Comparison of ENCODE assay signal across 10 mouse cellular contexts in genomic region chr9:58008336-58009014, GRCm38 (mm10). TPM values are rescaled to one million over a fixed set of nuclear protein-coding genes. Genes with fewer than 3 reads are reported as not detected.
DNase-seq lines count a peak whose midpoint lies in the region; ATAC-seq and TF ChIP-seq lines count a peak whose summit lies in the region.
"Had no signal": no experiment of that assay in that cellular context is flagged by ENCODE, and none has a peak within 500 bp of the region (broad histone marks: within the 10 kb centered on the region; RNA-seq: fewer than 3 reads in every experiment).

No protein-coding gene starts in this region.

- peak overlapping the region; percentile 47 for H3K9ac ChIP-seq in forebrain, embryonic 13.5 days
- H3K9ac ChIP-seq in hindbrain, postnatal 0 days (replicated peaks; ENCODE audit: low read length): peak overlapping the region; percentile 31; the same call in 1 of the 2 replicates
- H3K9ac ChIP-seq in neural tube, embryonic 12.5 days: peak overlapping the region; percentile 36; the same call in 1 of the 2 replicates
- H3K9ac ChIP-seq: stomach, embryonic 15.5 days had no signal

- peaks cover 33% of the 10 kb centered on the region for H3K4me1 ChIP-seq in forebrain, embryonic 13.5 days
- peaks cover 9% of the 10 kb centered on the region; the same call in 1 of the 2 replicates for H3K4me1 ChIP-seq in hindbrain, postnatal 0 days (ENCODE audit: insufficient read depth, low read length)
- H3K4me1 ChIP-seq in neural tube, embryonic 12.5 days: peaks cover 8% of the 10 kb centered on the region

- WGBS in forebrain, embryonic 13.5 days: 49% methylated on average over 12 of the region's 12 CpGs
- 46% methylated on average over 12 of the region's 12 CpGs for WGBS in hindbrain, postnatal 0 days
- WGBS in neural tube, embryonic 12.5 days: 61% methylated on average over 12 of the region's 12 CpGs

- H3K9me3 ChIP-seq in forebrain, embryonic 13.5 days (replicated peaks): no peaks in the 10 kb centered on the region
- H3K9me3 ChIP-seq in hindbrain, postnatal 0 days (ENCODE audit: low read length): no peaks in the 10 kb centered on the region
- no peaks in the 10 kb centered on the region for H3K9me3 ChIP-seq in neural tube, embryonic 12.5 days
- H3K9me3 ChIP-seq: stomach, embryonic 15.5 days had no signal

- peak; percentile 70 for ATAC-seq in forebrain, embryonic 13.5 days
- ATAC-seq in hindbrain, postnatal 0 days: peak; percentile 76
- ATAC-seq in neural tube, embryonic 12.5 days (ENCODE audit: low FRiP score, low read depth): peak; percentile 76

- no peak for DNase-seq in layer of hippocampus, adult 2 months (ENCODE audit: low spot score in 2 of 2)
- no peak for DNase-seq in layer of hippocampus, postnatal 14 days (ENCODE audit: low spot score in 2 of 2)
- DNase-seq in hindbrain, postnatal 0 days (ENCODE audit: low spot score): no peak
- no peak for DNase-seq in layer of hippocampus, adult 8-10 months (ENCODE audit: low spot score in 2 of 2)
- no peak for DNase-seq in layer of hippocampus, adult 9-11 months
- DNase-seq in gastrocnemius, postnatal 14 days: no peak

- no peaks in the 10 kb centered on the region for H3K27me3 ChIP-seq in forebrain, embryonic 13.5 days
- H3K27me3 ChIP-seq in hindbrain, postnatal 0 days (ENCODE audit: insufficient read depth, low read length): no peaks in the 10 kb centered on the region
- no peaks in the 10 kb centered on the region for H3K27me3 ChIP-seq in neural tube, embryonic 12.5 days (replicated peaks)
- H3K27me3 ChIP-seq: stomach, embryonic 15.5 days had no signal

- H3K27ac ChIP-seq in layer of hippocampus, adult 2 months: peak overlapping the region; percentile 76
- H3K27ac ChIP-seq in forebrain, embryonic 13.5 days: peak overlapping the region; percentile 89
- H3K27ac ChIP-seq in hindbrain, postnatal 0 days: peak overlapping the region; percentile 75
- H3K27ac ChIP-seq in neural tube, embryonic 12.5 days: peak overlapping the region; percentile 60; the same call in 1 of the 2 replicates
- H3K27ac ChIP-seq: macrophage; stomach, embryonic 15.5 days had no signal

- no peak overlapping the region for H3K4me3 ChIP-seq in layer of hippocampus, adult 2 months
- H3K4me3 ChIP-seq in forebrain, embryonic 13.5 days: peak overlapping the region; percentile 6; the same call in 1 of the 2 replicates
- no peak overlapping the region for H3K4me3 ChIP-seq in hindbrain, postnatal 0 days (ENCODE audit: low read length)
- no peak overlapping the region for H3K4me3 ChIP-seq in neural tube, embryonic 12.5 days
- H3K4me3 ChIP-seq: stomach, embryonic 15.5 days had no signal

- peak overlapping the region; percentile 48 for H3K4me2 ChIP-seq in forebrain, embryonic 13.5 days
- H3K4me2 ChIP-seq in hindbrain, postnatal 0 days (ENCODE audit: low read depth, low read length): peak overlapping the region; percentile 38
- peak overlapping the region; percentile 50 for H3K4me2 ChIP-seq in neural tube, embryonic 12.5 days (replicated peaks)
- H3K4me2 ChIP-seq: stomach, embryonic 15.5 days had no signal

- no peaks in the 10 kb centered on the region for H3K36me3 ChIP-seq in forebrain, embryonic 13.5 days (ENCODE audit: poor library complexity, severe bottlenecking)
- no peaks in the 10 kb centered on the region for H3K36me3 ChIP-seq in hindbrain, postnatal 0 days (ENCODE audit: insufficient read depth, low read length)
- no peaks in the 10 kb centered on the region for H3K36me3 ChIP-seq in neural tube, embryonic 12.5 days
- H3K36me3 ChIP-seq: stomach, embryonic 15.5 days had no signal

- TF ChIP-seq CTCF in layer of hippocampus, adult 2 months (conservative IDR thresholded peaks at IDR 0.05): no peak
- no peak for TF ChIP-seq CTCF in hindbrain, postnatal 0 days (IDR thresholded peaks at IDR 0.05; ENCODE audit: low read depth)

- intact Hi-C loops in gastrocnemius, postnatal 14 days (cut with DNase I; ENCODE audit: low total_unique reads): no loop called here

RNA-seq across cellular contexts. Expression of gene Cyp11a1, which starts 2.3 kb away (rescaled TPM):
- 1 to 10 TPM in 1 of 2 experiments, under 1 TPM in 1; 0.79 to 1.7 TPM for total RNA-seq in layer of hippocampus, adult 2 months (2021)
- 1 to 10 TPM; 1.1 to 2.4 TPM for total RNA-seq in layer of hippocampus, postnatal 14 days (2021)
- polyA plus RNA-seq in forebrain, embryonic 13.5 days (2015; fragmentation: Nextera tagmentation; extraction: Ambion mirVana): 0.23 and 0.65 TPM in 2 replicates
- 4.1 and 4.3 TPM in 2 replicates for total RNA-seq in hindbrain, postnatal 0 days (2014; rRNA removed)
- polyA plus RNA-seq in hindbrain, postnatal 0 days (2015; fragmentation: Nextera tagmentation; extraction: Ambion mirVana): 1.2 and 1.8 TPM in 2 replicates
- polyA plus RNA-seq in neural tube, embryonic 12.5 days (2016; fragmentation: Nextera tagmentation; extraction: Ambion mirVana): 0.17 TPM in 1 of 2 replicates, not detected in the other
- total RNA-seq in layer of hippocampus, adult 8-10 months (2022): 1 to 10 TPM; 2.4 to 4.6 (median 3.1) TPM
- total RNA-seq in gastrocnemius, postnatal 14 days (2021): under 1 TPM in 1 of 2 experiments, not detected in 1; 0.98 TPM
- polyA plus RNA-seq: macrophage had no signal

RNA-seq across cellular contexts. Expression of gene Stra6, which starts 55.1 kb away (rescaled TPM):
- total RNA-seq in layer of hippocampus, adult 2 months (2021): 10 to 100 TPM; 17.1 to 17.7 TPM
- 10 to 100 TPM in 1 of 2 experiments, 1 to 10 TPM in 1; 6.3 to 10.8 TPM for total RNA-seq in layer of hippocampus, postnatal 14 days (2021)
- 7.1 and 7.7 TPM in 2 replicates for polyA plus RNA-seq in forebrain, embryonic 13.5 days (2015; fragmentation: Nextera tagmentation; extraction: Ambion mirVana)
- 16.0 and 19.2 TPM in 2 replicates for total RNA-seq in hindbrain, postnatal 0 days (2014; rRNA removed)
- polyA plus RNA-seq in hindbrain, postnatal 0 days (2015; fragmentation: Nextera tagmentation; extraction: Ambion mirVana): 7.5 TPM in 2 replicates
- 40.5 and 46.6 TPM in 2 replicates for polyA plus RNA-seq in neural tube, embryonic 12.5 days (2016; fragmentation: Nextera tagmentation; extraction: Ambion mirVana)
- total RNA-seq in layer of hippocampus, adult 8-10 months (2022): 10 to 100 TPM; 17.0 to 22.6 (median 18.2) TPM
- total RNA-seq in gastrocnemius, postnatal 14 days (2021): under 1 TPM; 0.16 to 0.29 TPM
- polyA plus RNA-seq: macrophage had no signal

Comparison
In these comparisons a context has a peak if more than half of its experiments do, and no peak if none do; other contexts are left out.
1. RNA of gene Stra6, which starts 55.1 kb away (total RNA-seq): 16.0 to 19.2 TPM in hindbrain, postnatal 0 days, 17.0 to 22.6 TPM in layer of hippocampus, adult 8-10 months, 17.1 to 17.7 TPM in layer of hippocampus, adult 2 months and 6.3 to 10.8 TPM in layer of hippocampus, postnatal 14 days; 0.16 to 0.29 TPM in gastrocnemius, postnatal 14 days; every median in the first group is over 4 times any median in the second.
2. Peak in every context shown above with its lines, with median percentiles within 50 percentile points of each other: H3K27ac ChIP-seq, ATAC-seq, H3K4me2 ChIP-seq and H3K9ac ChIP-seq.